Mouse (Mus musculus): Measurements from ENCODE around the gene 1700056E22Rik. TPM values are rescaled to one million over a fixed set of nuclear protein-coding genes. Genes with fewer than 3 reads are reported as not detected.

1700056E22Rik gene
- polyA plus RNA-seq, 1 experiment, result 0.58 TPM

GRCm38 (mm10) chr1:184065589-184066361 lies 31.7 kb upstream of the 1700056E22Rik start:
- Histone ChIP-seq H3K4me1 (ENCODE audit: control insufficient read depth, insufficient read depth, low read length) (peaks cover 32% of the 10 kb centered on the region), H3K4me3 (ENCODE audit: insufficient read depth, low read length) (no peak overlapping the region), H3K27ac (ENCODE audit: insufficient read depth, low read depth, low read length) (no peak overlapping the region)
- TF ChIP-seq CTCF (IDR thresholded peaks at IDR 0.05; ENCODE audit: low read depth, low read length), result no peak
- no peak for TF ChIP-seq POLR2A (IDR thresholded peaks at IDR 0.05; ENCODE audit: borderline replicate concordance, low read depth, low read length)

DNA sequence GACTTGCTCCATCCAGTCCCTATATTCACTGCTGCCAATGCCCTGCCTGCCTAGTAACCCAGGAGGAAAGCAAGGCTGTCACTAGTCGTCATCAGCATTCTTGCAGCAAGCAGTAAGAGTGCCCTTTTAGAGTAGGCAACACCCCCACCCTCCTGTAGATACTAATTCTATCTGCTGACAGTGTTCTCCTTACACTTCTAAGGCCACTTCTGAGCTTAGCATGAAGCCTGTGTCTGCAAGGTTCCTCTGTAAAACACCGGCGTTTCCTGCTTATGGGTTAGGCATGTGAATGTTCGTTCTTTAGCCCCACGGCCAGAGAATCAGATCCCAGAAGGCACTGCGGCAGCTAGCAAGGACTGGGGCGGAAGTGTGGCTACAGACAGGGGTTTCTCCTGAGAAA lies 30.2 kb upstream of the 1700056E22Rik start:
- H3K4me3 ChIP-seq (ENCODE audit: insufficient read depth, low read length), result no peak overlapping the region
- TF ChIP-seq POLR2A (IDR thresholded peaks at IDR 0.05; ENCODE audit: borderline replicate concordance, low read depth, low read length), result no peak
- no peak for TF ChIP-seq CTCF (IDR thresholded peaks at IDR 0.05; ENCODE audit: low read depth, low read length)
- H3K27ac ChIP-seq (ENCODE audit: insufficient read depth, low read depth, low read length), result no peak overlapping the region
- peaks cover 32% of the 10 kb centered on the region for H3K4me1 ChIP-seq (ENCODE audit: control insufficient read depth, insufficient read depth, low read length)

DNA sequence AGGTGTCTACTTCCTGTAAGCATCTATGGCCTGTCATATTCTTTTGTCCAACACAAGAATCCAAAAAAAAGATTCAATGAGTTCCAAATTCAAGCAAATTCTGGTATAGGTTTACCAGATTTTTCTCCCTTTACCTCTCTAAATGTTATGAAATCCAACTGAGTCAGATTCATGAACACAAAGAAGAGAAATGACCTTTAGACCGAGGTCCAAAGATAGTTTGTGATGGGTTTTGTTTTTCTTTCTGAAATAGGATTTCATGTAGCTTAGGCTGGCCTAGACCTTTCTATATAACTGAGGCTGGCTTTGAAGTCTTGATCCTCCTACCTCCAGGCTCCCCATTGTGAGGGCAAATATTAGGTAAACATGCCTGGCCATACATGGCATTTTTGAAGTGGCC lies 27.8 kb upstream of the 1700056E22Rik start:
- Histone ChIP-seq H3K4me3 (ENCODE audit: insufficient read depth, low read length) (no peak overlapping the region), H3K4me1 (ENCODE audit: control insufficient read depth, insufficient read depth, low read length) (peaks cover 21% of the 10 kb centered on the region), H3K27ac (ENCODE audit: insufficient read depth, low read depth, low read length) (no peak overlapping the region)
- TF ChIP-seq POLR2A (IDR thresholded peaks at IDR 0.05; ENCODE audit: borderline replicate concordance, low read depth, low read length) (no peak), CTCF (IDR thresholded peaks at IDR 0.05; ENCODE audit: low read depth, low read length) (no peak)

DNA sequence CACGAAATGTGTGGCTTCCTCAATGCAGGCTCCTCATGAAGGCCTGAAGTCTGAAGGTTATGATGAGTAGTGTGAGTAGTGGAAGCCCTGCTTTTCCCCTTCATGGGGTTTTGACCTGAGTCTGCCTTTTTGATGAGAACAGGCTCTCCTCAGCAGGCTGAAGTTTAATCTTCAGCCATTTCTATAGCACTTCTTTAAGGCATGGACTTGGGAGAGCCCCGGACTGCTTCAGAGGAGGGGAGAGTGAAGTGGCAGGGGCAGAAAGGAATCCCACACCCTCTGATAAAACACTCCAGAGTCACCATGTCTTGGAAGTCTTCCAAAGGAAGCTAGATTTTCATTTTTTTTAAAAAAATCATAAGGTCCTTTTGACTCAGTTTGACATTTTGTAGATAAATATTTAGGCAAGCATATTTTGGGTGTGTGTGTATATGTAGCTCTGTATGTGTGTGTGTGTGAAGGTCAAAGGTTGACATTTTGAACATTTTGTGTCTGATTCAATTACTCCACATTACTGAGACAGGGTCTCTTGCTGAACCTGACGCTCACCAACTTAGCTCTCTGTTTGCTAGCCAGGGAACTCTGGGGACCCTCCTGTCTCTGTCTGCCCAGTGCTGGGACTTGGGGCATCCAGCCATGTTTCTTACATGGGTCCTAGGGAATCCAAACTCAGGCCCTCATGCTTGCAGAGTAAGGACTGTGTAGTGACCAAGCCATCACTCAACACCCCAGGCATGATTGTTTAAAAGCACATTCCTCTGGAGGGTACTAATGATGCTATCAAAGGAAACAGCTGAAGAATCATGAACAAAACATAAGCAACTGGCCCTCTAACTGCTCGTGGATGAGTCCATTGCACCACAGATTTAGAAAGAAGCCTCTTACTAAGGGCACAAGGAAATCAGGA lies 27.0 kb upstream of the 1700056E22Rik start:
- H3K4me3 ChIP-seq (ENCODE audit: insufficient read depth, low read length), result no peak overlapping the region
- TF ChIP-seq POLR2A (IDR thresholded peaks at IDR 0.05; ENCODE audit: borderline replicate concordance, low read depth, low read length) (no peak), CTCF (IDR thresholded peaks at IDR 0.05; ENCODE audit: low read depth, low read length) (no peak)
- H3K4me1 ChIP-seq (ENCODE audit: control insufficient read depth, insufficient read depth, low read length), result peaks cover 13% of the 10 kb centered on the region
- no peak overlapping the region for H3K27ac ChIP-seq (ENCODE audit: insufficient read depth, low read depth, low read length)

DNA sequence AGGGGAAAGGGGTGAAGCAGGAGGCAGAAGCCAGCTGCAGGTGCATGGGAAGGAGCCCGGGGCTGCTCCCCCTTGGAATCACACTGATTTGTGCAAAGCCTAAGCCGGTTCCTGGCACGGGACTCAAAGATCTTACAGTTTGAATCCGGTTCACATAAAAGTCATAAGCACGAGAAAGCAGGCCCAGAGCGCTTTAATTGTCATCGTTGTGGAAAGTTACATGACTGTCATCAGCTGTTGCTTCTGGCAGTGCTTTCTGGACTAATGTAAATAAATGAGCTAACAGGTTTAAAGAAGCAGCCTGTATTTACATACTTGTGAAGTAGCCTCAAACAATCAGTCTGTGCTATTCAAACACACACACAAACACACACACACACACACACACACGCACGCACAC lies 26.3 kb upstream of the 1700056E22Rik start:
- Histone ChIP-seq H3K27ac (ENCODE audit: insufficient read depth, low read depth, low read length) (no peak overlapping the region), H3K4me3 (ENCODE audit: insufficient read depth, low read length) (no peak overlapping the region), H3K4me1 (ENCODE audit: control insufficient read depth, insufficient read depth, low read length) (peaks cover 7% of the 10 kb centered on the region)
- TF ChIP-seq POLR2A (IDR thresholded peaks at IDR 0.05; ENCODE audit: borderline replicate concordance, low read depth, low read length) (no peak), CTCF (IDR thresholded peaks at IDR 0.05; ENCODE audit: low read depth, low read length) (no peak)

DNA sequence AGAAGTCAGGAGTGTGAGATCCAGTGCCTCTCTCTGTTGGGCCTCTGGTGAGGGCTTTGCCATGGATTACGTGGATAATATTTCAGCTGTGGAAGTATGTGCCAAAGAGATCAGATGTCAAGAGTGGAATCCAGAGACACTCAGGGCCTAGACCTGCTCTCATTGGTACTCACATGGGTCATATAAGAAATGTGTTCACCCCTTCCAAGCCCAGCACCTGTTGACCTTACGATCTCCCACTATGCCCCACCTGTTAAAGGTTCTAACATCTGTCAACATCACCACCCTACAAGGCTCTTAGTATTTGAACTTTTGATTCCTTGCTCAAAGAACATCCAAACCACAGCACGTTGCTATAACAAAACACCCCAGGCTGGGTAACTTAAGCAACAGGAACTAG lies 25.7 kb upstream of the 1700056E22Rik start:
- H3K4me1 ChIP-seq (ENCODE audit: control insufficient read depth, insufficient read depth, low read length), result peaks cover 7% of the 10 kb centered on the region
- no peak overlapping the region for H3K4me3 ChIP-seq (ENCODE audit: insufficient read depth, low read length)
- no peak overlapping the region for H3K27ac ChIP-seq (ENCODE audit: insufficient read depth, low read depth, low read length)
- TF ChIP-seq CTCF (IDR thresholded peaks at IDR 0.05; ENCODE audit: low read depth, low read length) (no peak), POLR2A (IDR thresholded peaks at IDR 0.05; ENCODE audit: borderline replicate concordance, low read depth, low read length) (no peak)

DNA sequence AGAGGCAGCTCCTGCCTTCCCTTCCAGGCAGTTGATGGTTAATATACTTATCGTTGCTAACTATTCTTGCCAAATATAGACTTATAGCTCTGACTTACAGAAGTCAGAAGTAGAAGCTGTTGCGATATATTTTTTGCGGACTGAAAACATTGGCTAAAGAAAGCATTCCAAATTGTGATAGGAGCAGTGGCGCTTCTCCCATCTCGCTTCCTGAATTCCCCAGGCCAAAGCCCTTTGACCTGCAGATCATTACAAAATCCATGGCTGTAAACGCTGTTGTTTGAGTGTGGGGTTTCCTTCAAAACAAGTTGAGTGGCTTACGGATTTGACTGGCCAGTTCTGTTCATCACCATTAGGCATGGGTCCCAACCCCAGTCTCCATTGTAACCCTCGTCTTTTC lies 24.1 kb upstream of the 1700056E22Rik start:
- peaks cover 6% of the 10 kb centered on the region for H3K4me1 ChIP-seq (ENCODE audit: control insufficient read depth, insufficient read depth, low read length)

DNA sequence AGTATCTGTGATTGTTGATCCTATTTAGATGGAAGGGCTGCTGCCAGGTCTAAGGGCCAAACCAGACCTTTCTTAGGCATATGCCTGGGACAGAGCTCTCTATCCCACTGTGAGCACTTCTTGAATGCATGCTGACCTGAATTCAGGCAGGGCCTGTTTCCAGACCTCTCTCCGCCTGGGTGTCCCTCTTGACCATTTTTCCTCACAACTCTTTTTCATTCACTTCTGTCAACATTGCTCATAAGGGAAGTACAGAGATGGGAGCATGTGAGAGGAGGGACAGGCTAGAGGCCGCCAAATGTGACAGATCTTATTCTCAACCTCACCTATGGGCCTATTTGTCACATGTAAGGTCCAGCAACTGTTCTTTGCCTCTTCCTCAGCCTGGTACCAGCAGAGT lies 20.1 kb upstream of the 1700056E22Rik start:
- peaks cover 9% of the 10 kb centered on the region for H3K4me1 ChIP-seq (ENCODE audit: control insufficient read depth, insufficient read depth, low read length)

More for the DNA sequence above, 24.1 kb upstream of the 1700056E22Rik start:
- H3K4me3 ChIP-seq (ENCODE audit: insufficient read depth, low read length), result no peak overlapping the region
- no peak for TF ChIP-seq POLR2A (IDR thresholded peaks at IDR 0.05; ENCODE audit: borderline replicate concordance, low read depth, low read length)
- no peak for TF ChIP-seq CTCF (IDR thresholded peaks at IDR 0.05; ENCODE audit: low read depth, low read length)
- H3K27ac ChIP-seq (ENCODE audit: insufficient read depth, low read depth, low read length), result no peak overlapping the region

GRCm38 (mm10) chr1:184053711-184054110 lies 19.6 kb upstream of the 1700056E22Rik start:
- no peak overlapping the region for H3K27ac ChIP-seq (ENCODE audit: insufficient read depth, low read depth, low read length)
- TF ChIP-seq POLR2A (IDR thresholded peaks at IDR 0.05; ENCODE audit: borderline replicate concordance, low read depth, low read length) (no peak), CTCF (IDR thresholded peaks at IDR 0.05; ENCODE audit: low read depth, low read length) (no peak)
- H3K4me3 ChIP-seq (ENCODE audit: insufficient read depth, low read length), result no peak overlapping the region
- peaks cover 9% of the 10 kb centered on the region for H3K4me1 ChIP-seq (ENCODE audit: control insufficient read depth, insufficient read depth, low read length)

More for the DNA sequence above, 20.1 kb upstream of the 1700056E22Rik start:
- H3K27ac ChIP-seq (ENCODE audit: insufficient read depth, low read depth, low read length), result no peak overlapping the region
- no peak overlapping the region for H3K4me3 ChIP-seq (ENCODE audit: insufficient read depth, low read length)
- TF ChIP-seq CTCF (IDR thresholded peaks at IDR 0.05; ENCODE audit: low read depth, low read length), result no peak
- TF ChIP-seq POLR2A (IDR thresholded peaks at IDR 0.05; ENCODE audit: borderline replicate concordance, low read depth, low read length), result no peak

DNA sequence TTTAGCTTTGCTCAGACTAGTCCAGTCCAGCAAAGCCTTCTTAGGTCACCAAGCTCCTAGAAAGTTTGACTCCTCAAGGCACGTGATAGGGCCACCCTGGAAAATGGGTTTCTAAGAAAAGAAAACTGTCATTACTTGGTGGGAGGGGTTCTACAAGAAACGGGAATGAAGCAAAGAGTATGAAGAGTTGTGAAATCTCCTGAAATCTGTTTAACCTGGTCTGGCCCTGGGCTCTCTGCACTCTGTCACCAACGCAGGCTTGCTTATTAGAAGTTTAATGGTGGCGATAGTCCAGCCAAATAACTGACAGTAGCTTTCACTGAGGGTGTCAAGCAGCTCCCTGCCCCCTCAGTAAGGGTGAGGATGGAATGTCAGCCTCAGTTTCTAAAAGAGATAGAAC lies 19.0 kb upstream of the 1700056E22Rik start:
- Histone ChIP-seq H3K4me3 (ENCODE audit: insufficient read depth, low read length) (no peak overlapping the region), H3K27ac (ENCODE audit: insufficient read depth, low read depth, low read length) (no peak overlapping the region), H3K4me1 (ENCODE audit: control insufficient read depth, insufficient read depth, low read length) (peaks cover 9% of the 10 kb centered on the region)
- no peak for TF ChIP-seq POLR2A (IDR thresholded peaks at IDR 0.05; ENCODE audit: borderline replicate concordance, low read depth, low read length)
- TF ChIP-seq CTCF (IDR thresholded peaks at IDR 0.05; ENCODE audit: low read depth, low read length), result no peak

Data from bone marrow macrophage, adult 2 months (primary cell).